Mouse (Mus musculus) erythroblast, embryonic 14.5 days (primary cell): ENCODE data around the gene Rcc2.

Experiments used
- GATA1 ChIP-seq: IDR thresholded peaks from 2 replicates; pipeline ENCODE4 v1.6.1; 2012; ENCODE audit warnings: low read length, inconsistent platforms, mixed read lengths
- TAL1 ChIP-seq: IDR thresholded peaks from 3 replicates; pipeline ENCODE4 v1.6.1; 2012; ENCODE audit warnings: low read length, inconsistent platforms, mixed read lengths

DNA sequence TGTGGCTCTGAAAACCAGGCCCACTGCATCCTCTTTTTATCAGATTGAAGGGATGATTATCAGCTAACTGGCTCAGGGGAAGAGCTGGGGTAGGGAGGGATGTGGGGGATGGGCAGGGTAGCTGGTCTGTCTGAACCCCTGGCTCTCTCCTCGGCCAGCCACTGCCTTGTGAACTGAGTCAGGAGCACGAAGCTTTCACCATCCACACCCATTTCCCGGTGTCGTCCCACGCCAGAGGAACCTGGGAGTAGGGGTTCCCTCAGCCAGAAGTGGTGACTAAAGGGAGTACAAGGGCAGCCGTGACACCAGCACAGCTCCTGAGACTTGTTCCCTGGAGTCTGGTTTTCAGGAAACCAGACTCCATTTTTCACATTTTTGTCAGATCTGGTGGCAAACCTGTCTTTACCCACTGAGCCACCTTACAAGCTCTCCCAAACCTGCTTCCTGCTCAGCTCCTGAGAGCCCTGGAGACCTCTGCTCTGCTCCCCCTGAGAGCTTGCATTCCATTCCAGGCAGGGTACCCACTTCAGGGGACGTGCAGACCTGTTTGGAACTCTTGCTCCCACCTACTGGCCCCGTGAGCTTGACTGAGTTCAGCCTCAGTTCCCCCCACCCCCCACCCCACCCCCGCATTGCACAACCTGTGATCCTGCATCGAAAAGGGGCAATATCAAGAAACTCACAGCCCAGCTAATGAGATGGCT, 37.3 kb upstream of the Rcc2 start:
- TF ChIP-seq GATA1 (no peak), TAL1 (no peak)
